Mouse (Mus musculus) G1E (cell line): ENCODE measurements around the gene AI467606.

ENCODE experiments used
- CTCF ChIP-seq: IDR thresholded peaks from 2 replicates; pipeline ENCODE4 v1.5.1; 2012; ENCODE audit warnings: low read depth, low read length, inconsistent platforms, mixed read lengths
- GATA1 ChIP-seq: IDR thresholded peaks from 2 replicates; pipeline ENCODE4 v1.6.1; 2012; ENCODE audit warnings: borderline replicate concordance, low read length, inconsistent platforms, mixed read lengths
- GATA2 ChIP-seq: IDR thresholded peaks from 2 replicates; pipeline ENCODE4 v1.6.1; 2012; ENCODE audit warnings: low read depth, low read length, inconsistent platforms, borderline replicate concordance
- POLR2AphosphoS5 ChIP-seq: IDR thresholded peaks from 2 replicates; pipeline ENCODE4 v1.6.1; 2012; ENCODE audit warnings: low read depth, low read length, inconsistent platforms; ENCODE audit not compliant: insufficient replicate concordance
- TAL1 ChIP-seq: conservative IDR thresholded peaks from 2 replicates; pipeline ENCODE4 v1.6.1; 2012; ENCODE audit warnings: low read depth, low read length, inconsistent platforms, mixed read lengths

DNA sequence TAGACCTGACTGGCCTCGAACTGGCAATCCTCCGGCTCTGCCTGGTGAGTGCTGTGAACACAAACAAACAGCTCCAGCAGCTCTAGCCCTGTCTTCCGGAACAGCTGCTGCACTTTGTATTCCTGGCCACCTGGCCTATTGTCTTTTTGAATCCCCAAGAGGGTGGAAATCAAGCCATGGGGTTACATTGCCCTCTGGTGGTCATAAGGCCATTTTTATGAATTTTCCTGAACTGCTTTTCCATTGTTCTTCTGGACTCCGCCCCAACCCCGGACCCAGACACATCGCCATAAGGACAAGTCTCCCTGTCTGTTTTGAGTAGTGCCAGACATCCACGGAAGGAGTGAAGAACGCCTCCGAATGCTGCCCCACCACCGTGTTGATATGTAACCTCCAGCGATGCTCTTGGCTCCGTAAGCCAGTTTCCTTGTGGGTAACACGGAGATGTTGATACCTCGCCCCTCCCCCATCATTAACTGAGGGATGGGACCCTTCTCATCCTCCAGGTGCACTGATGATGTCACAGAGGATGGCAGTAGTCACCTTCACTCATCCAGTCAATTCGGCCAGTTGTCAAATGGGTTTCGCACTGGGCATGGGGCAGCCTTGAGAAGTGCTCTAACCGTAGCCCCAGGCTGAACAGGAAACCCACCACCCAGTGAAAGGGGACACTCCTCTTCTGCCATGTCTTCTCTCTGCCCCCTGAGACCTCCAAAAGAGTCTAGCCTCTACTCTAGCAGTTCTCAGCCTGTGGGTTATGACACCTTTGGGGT, 13.6 kb downstream of the AI467606 start:
- TF ChIP-seq CTCF (peak; percentile 58; the same call in 1 of the 2 replicates), TAL1 (no peak), GATA1 (no peak), POLR2AphosphoS5 (no peak), GATA2 (no peak)
